Mouse (Mus musculus): ENCODE results near the gene Sowaha.

Sowaha gene

DNA sequence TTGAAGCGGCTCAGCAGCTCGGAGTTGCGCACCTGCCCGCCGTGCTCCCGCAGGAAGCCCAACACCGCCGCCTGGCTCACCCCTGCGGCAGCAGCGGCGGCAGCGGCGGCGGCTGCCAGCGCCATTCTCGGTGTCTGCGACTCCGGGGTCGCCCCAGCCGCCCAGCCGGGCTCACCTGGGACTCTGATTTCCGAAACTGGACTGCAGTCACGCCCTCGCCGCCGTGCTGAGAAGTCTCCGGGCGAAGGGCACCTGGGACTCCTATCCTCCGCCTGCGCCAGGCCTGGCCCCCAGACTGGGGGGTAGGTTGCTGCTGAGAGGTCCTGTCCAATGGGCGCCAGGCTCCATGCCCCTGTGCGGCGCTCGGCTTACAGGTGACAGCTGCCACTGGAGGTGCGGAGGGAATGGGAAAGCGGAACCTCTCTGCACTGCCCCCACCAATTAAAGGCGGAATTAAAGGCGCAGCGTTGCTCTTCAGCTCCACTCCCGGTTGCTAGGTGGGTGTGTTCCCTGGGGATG is at the start of gene Sowaha, which contains the start of gene Gm9945:
Gene Sowaha (minus strand): TSS at position 492 of the 519 bp plus-strand sequence.
Gene Gm9945 (plus strand): TSS at position 384 of the 519 bp plus-strand sequence.
- peak in 1 of 2 experiments; percentile 22 for DNase-seq

DNA sequence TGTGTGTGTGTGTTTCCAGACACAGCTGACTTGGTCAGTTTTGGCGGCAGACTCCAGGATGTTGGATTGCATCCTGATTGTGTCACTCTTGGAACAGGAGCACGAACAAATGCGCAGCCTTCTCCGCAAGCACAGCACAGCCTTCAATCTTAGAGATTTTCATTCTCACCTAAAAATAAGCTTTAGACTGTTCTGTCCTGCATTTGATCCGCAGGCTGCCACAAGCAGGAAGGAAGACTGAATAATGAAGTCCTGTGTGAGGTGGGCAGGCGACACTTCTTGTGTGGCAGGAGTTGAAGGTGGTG is 49.1 kb upstream of the Sowaha start:
- DNase-seq: no peak

DNA sequence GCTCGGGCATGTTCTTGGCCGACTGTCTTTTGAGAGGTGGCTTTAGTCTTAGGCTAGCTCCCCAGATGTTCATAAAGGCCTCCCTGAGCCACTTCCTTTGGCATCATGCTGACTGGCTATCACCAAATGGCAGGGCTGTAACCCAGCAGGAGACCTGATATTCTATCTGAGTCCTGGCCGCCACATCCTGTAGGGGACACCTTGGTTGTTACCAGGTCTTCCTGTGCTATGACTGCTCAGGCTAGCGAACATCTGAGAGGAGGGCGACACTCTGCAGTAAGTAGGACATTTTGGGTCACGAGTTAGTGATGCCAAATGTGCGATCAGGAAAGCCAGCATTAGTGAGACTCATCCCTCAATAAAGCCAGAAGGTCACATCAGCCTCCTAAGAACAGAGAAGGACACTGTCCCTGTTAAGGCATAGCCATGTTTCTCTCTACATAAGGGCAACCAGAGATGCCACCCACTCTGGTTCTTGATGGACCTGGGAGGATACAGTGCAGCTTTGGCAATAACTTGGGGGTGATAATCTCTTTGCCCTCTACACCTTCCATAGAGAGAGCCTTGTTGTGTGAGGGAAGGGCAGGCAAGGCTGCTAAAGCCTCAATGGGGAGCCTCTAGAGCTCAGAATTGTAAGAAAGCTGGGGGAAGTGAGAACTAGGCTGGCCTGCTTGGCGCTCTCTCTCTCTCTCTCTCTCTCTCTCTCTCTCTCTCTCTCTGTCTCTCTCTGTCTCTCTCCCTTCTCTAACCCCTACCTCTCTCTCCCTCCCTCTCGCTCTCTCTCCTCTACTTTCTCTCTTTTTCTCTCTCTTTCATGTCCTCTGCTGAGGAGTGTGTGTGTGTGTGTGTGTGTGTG is 48.6 kb upstream of the Sowaha start:
- DNase-seq: no peak

DNA sequence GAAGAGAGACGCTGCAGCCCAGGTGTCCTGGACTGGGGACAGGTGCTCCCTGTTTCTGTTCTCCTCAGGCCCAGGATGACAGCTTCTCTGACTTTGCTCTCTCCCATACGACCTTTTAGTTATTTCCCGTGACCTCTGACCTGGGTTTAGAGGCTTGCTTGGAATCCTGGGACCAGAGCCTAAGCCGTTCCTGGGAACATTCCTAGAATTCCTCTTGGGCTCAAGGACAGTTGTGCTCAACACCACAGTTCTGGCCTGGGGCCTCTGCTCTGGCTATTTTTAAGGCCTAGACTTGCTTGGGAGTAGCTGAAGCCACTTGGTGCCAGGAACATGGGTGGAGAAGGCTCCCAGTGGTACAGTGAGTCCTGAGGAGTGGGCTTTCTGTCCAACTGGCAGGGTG is 45.4 kb upstream of the Sowaha start:
- no peak for DNase-seq

DNA sequence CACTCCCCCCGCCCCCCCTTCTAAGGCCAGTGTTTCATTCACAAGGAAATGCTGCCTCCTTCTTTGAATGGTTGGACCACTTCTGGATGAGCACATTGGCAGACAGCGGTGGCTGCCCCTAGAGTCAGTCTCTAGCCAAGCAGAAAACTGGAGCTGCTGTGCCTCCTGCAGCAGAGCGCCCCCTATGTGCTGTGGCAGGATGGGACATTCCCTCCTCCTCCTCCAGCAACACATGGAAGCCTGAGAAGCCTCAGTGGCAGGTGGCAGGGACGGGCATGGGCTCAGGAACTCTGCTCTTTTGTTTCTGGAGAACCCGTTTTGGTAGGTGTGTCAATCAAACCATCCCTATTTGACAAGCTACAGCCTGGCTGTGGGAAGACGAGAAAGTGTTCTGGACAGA is 44.8 kb upstream of the Sowaha start:
- DNase-seq: peak in 1 of 2 experiments; percentile 7

DNA sequence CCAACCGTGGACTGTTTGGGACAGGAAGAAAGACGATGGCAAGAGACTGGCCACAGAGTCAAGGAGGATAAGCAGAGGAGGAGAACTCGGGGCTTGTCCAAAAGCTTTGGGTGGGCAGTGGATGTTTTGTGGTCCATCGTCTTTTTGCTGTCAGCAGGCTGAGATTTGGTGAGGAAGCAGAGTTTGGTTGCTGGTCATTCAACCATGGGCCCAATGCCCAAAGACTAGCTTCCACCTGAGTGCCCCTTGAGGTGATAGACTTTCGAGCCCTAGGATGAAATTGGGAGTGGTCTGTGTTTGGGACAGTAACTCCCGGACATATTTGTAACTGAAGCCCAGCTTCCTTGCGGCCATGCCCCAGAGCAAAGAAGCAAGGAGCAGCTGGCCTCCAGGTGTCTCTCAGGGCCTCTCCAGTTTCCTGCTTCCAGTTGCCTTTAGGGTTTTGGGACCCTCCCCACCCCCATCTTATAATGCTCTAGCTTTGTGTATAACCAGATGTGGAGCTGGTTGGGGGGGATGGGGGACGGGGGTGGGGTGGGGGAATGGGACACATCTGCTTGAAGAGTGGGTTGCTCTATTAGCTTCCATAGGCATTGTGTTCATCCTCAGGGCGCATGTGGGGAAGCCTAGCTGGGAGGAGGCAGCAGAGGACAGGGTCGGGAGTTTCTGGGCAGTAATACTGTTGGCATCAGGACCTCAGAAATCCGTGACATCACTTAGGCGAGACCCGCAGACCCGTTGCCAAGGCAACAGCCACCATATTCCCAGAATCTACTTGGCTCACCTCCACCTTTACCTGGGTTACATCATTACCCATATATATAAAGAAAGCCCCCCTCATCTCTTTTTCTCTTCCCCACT is 43.7 kb upstream of the Sowaha start:
- no peak for DNase-seq

DNA sequence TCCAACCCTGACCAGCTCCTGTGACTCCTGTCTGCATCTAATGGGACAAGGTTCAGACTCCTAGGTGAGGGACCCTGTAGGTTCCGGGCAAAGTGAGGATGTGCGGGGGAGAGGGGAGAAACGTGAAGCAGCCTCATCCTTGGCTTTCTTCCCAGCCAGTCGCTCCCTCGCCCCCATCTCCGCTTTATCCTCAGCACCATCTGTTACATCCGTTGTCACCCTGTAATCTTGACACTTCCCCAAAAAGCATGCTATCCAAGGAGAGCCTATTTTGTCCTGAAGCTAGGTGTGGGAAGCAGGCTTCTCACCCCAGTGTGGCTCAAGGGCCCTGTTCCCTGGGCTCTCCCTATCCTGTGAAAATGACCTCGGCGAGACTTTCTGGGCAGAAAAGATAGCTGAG is 42.9 kb upstream of the Sowaha start:
- no peak for DNase-seq

DNA sequence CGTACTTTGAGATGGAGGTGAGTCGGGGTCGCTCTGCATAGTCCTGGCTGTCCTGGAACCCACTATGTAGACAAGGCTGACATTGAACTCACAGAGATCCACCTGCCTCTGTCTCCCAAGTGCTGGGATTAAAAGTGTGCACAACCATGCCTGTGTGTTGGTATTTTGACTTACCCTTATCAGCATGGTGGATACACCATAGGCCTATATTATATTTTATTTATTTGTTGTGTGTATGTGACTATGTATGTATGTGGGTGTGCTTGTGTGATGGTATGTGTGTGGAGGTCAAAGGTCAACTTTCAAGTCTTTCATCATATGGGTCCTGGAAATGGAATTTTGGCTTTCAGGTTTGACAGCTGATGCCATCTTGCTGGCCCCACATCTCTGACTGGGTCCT is 42.3 kb upstream of the Sowaha start:
- DNase-seq: no peak

DNA sequence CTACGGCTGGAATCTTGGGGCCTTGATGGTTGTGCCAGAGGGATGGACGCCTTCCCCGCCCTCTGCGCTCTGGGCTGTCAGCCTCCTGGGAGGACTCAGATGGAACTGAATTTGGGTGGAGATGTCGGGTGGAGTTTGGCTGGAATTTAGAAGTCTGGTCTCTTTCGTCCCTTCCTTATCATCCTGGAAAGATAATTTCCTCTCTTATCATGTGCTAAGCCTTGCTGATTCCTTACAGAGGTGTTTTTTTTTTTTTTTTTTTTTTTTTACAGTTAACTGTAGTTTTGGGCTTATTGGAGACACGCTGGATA is 41.7 kb upstream of the Sowaha start:
- DNase-seq: no peak

DNA sequence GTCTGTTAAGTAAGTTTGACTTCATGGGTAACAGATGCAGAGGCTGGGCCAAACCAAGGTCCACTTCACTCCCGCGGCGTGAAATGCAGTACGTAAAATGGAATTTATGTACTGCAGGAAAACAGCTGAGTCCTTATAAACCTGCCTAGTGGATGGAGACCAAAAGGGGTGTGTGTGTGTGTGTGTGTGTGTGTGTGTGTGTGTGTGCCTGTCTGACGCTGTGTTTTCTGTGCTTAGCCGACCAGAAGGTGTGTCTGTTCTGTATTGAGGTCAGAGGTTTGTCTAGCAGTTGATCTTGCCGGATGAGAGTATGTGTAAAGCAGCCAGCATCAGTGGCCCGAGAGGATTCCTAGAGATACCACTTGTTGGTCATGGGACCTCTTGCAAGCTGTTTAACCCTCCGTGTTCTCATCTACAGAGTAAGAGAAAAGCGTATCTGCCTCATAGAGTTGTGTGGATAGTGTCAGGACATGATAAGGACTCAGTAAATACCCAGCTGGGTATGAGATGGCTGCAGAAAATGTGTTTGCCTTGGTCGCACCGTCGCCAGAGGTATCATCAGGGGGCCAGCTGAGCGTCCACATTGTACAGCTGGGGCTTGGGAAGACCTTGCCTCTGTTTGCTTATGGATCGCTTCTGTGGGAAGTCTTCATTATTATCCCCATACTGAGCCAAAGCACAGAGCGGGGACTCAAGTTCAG is 41.2 kb upstream of the Sowaha start:
- no peak for DNase-seq

DNA sequence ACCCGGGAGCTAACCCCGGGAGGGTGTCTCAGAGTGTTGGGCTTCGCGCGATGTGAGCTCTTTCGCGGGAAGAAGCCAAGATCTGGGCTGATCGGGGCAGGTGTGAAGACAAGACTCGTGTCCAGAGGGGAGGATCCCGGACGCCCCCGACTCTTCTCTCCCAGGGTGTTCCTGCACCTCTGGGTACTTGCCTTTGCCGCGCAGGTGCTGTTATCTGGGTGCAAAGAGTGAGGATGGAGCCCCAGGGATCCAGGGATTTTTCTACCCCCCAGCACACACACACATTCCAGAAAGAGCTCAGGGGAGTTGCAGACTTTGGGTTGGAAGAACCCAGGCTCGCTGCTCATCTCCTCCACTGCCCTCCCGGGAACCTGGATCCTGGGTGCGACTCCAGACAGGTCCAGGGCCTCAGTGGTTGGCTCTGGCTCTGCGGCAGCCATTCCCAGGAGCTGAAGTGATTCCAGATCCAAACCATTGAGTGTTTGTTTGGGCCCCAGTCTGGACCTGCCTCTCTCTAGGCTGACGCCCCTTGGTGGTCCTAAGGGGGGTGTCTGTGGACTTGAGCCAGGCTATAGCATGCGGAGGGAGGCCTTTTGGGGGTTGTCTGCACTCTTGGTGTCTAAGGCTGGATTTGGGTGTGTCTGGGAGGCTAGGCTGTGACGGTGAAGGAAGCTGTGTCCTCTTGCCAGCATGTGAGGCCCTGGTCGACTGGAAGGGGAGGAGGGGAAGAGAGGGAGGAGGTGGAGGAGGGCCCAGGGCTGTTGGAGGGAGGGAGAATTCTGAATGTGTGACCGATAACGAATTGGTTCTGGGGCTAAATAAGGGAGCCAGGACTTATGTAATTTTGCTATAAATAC is 40.3 kb upstream of the Sowaha start:
- no peak for DNase-seq

DNA sequence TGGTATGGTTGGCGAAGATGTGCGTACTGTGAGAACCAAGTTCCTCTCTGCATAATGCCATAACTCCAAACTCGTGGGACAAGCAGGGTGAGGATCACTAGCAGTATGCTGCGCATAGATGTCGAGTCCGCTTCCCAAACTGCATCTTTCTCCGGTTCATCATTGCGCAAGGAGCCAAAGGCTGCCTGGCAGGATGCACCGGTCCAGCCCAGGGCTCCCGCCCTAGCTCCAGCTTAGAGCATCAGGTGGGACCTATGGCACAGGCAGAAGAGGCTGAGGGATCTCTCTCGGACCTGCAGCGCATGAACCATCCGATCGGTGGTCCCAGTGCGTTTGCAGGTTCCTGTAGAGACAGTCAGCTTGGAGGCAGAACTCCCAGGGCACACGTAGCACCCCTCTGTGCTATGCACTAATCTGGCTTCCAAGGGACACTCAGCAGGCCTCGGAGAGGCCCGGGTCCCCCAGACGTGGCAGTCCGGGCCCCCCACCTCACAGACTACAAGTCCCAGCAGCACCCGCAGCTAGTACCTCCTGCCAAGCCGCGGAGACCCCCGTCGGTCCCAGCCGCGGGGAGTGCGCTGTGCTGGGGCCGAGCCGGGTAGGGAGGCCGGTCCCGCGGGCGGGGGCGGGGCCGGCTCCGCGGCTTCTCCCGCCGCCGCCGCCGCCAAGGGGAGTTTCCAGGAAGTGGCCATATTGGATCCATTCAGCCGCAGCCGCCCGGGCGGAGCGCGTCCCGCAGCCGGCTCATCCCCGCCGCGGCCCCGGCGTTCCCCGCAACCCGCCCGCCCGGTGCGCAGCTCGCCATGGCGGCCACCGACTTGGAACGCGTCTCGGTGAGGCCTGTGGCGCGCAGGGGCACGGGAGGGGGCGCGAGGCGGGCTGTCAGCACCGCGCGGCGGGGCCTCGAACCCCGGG is 39.4 kb upstream of the Sowaha start, which contains the start of gene Sept8:
Gene Sept8 (plus strand): TSS at position 51 of the 915 bp plus-strand sequence.
- peak in 1 of 2 experiments; percentile 20 for DNase-seq

DNA sequence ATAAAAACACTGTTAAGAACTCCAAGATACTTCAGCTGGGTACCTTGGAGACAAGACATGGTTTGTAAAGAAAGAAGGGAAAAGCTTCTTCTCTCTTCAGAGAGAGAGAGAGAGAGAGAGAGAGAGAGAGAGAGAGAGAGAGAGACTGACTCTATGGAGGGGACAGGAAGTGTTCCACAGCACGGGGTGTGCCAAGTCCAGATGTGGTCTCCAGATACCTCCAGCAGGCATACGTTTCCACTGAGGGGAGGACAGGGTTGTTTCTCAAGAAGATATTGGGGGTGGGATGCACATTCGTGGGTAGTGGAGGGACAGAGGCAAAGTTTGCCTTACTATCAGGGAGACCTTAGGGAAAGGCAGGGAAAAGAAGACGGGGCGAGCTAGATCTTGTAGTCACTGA is 38.7 kb upstream of the Sowaha start:
- no peak for DNase-seq

DNA sequence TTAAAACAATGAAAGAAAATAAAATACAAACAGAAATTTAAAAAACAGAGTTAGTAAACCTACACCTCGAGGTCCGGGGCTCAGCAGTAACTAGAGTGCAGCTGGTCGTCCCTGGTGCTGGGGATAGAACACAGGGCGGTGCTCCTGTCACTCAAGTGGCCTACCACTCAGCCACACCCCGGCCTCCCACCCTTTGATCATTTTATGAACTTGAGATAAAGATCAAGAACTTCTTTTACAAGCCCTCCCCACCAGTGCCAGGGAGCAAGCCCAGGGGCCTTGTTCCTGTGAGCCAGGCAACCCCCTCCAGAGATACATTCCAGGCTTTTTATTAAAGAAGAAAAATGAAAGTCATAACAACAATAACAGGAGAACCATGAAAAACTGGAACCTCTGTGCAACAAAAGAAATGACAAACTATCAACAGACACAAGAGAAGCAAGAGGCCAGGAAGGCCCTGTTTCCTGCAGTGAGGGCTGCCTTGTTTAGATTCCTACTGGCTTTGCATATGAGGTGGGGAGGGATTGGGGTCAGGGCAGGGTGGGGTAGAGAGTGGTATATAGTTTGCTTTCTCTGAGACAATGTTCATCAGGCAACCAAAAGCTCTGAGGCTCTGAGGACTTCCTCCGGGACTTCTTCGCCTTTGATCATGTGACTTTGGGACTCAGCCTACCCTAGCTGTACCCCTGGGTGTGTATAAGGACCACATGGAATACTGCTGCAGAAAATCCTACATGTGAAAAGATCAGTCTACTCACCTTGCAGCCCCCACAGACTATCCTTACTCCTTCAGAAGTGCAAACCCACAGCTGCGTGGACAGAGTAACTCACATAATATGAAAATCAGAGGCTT is 36.9 kb upstream of the Sowaha start:
- DNase-seq: no peak

DNA sequence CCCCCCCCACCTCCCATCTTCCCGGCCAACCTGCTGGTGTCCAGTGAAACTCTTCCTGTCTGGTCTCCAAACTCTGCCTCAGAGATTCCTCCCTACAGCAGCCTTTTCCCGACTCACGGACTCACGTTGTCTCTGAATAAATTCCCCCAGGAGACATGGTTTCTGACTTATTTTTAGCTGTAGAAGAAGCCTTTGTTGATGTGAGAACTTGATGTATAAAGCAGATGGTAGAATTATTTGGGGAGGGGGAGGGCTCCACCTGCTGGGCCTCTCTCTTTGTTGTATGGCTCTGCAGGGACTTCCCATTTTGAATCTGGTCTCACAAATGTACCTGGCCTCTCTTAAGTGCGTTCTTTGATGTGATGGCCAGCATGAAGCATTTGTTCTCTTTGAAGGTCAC is 30.3 kb upstream of the Sowaha start:
- no peak for DNase-seq

DNA sequence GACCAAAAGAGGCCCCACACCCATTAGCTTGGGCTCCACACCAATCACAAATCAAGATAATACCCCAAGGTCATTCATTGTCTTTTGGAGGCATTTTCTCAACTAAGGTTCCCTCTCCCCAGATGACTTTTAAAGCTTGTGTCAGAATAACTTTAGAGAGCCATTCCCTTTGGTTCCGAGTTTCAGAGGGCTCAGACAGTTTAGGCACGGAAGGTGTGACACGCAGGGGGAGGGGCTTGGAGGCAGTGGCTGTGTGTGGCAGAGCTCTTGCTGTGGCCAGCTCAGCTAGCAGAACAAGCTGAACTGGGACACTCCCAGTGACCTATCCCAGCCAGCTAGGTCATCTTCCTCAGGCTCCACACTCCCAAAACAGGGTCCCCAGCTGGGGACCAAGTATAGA is 28.5 kb upstream of the Sowaha start:
- DNase-seq: no peak

DNA sequence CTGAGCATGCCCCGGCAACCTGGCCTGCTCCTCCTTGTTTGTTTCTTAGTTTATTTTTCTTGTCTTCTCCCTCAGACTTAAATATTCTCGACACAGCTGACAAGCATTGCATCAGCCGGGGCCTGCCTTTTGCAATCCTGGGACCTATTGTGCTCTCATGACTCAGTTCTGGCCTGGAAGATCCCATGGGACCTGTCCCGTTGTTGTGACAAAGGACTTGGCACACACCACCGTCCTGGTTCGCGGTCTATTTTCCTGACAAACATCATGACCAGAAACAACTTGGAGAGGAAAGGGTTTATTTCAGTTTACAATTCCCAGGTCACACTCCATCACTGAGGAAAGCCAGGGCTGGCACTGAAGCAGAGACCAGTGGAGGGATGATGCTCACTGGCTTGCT is 28.1 kb upstream of the Sowaha start:
- DNase-seq: no peak

DNA sequence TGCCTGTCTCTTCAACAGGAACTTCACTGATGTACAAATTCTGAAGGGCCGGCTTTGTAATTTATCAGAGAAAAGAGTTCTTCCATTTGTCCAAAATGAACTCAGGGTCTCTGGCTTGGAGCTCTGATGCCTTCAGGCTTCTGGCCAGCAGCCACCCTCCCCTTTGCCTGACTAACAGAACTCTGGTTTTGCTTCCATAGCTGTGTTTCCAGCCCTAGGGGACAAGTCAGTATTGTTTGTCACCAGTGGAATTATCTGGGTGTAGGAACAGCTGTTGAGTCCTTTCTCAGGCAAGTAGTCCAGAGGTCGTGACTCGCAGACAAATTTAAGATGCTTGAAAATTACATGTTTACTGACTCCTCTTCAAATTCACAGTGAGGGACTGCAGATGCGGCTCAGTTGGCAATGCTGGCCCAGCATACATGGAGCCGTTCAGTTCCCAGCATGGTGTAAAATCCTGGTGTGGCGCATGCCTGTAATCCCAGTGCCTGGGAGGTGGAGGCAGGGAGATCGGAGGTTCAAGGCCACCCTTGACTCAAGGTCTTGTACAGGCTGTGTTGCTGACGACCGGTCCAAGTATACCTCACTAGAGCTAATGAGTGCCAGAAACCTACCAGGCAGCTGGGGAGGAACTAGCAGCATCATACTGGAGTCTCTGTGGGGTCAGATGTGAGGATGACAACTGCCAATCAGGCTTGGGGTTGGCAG is 27.2 kb upstream of the Sowaha start:
- no peak for DNase-seq

DNA sequence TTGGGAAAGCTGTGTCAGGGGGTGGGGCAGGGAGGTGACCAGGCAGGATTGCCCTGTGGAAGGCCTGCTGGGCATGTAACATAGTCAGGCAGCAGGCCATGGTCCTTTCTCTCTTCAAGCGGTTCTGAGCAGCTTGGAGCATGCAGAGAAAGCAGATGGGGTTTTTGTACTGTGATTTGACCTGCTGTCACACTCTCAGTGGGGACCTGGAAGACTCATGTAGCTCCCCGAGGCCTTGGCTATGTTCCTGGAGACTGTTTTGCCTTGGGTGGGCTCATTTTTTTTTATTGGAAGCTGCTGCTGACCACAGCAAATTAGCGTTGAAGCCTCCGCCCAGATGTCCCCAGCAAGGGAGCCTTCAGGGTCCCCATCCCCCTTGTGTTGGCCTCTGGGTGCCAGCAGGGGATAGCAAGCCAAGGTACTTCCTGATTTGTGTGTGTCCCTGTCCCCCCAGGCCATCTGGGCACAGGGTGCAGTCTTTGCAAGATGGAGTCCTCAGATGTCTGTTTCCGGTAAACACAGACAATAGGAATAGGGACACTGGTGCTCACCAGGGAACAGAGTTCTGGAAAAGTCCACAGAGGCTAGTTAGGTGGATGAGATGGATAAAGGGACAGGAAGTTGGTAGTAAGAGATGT is 25.1 kb upstream of the Sowaha start:
- no peak for DNase-seq
